Mouse (Mus musculus) testis, adult 2 months (tissue): ENCODE results near the gene Acad12. TPM values are rescaled to one million over a fixed set of nuclear protein-coding genes. Genes with fewer than 3 reads are reported as not detected.

Experiments used
- H3K27ac ChIP-seq: fragments of 200-500 bp; 2 replicates; pipeline ENCODE4 v1.5.1; 2012; ENCODE audit warnings: low read depth, low read length; ENCODE audit not compliant: control insufficient read depth, insufficient read depth
- H3K27me3 ChIP-seq: fragments of 200-500 bp; 2 replicates; pipeline ENCODE4 v1.6.1; 2012; ENCODE audit warnings: mild to moderate bottlenecking, low read length, moderate library complexity; ENCODE audit not compliant: control insufficient read depth, insufficient read depth
- H3K36me3 ChIP-seq: fragments of 200-500 bp; 2 replicates; pipeline ENCODE4 v1.6.1; 2012; ENCODE audit warnings: mild to moderate bottlenecking, low read length; ENCODE audit not compliant: control insufficient read depth, insufficient read depth
- H3K4me1 ChIP-seq: fragments of 200-500 bp; 2 replicates; pipeline ENCODE4 v1.6.1; 2012; ENCODE audit warnings: low read length; ENCODE audit not compliant: control insufficient read depth, insufficient read depth
- H3K4me3 ChIP-seq: fragments of 200-500 bp; 2 replicates; pipeline ENCODE4 v1.5.1; 2012; ENCODE audit warnings: low read depth, mild to moderate bottlenecking, low read length, moderate library complexity, mixed read lengths; ENCODE audit not compliant: control insufficient read depth
- CTCF ChIP-seq: fragments of 200-500 bp; IDR thresholded peaks from 2 replicates; pipeline ENCODE4 v1.5.1; 2012; ENCODE audit warnings: low read depth, mild to moderate bottlenecking, inconsistent platforms, low read length, moderate library complexity; ENCODE audit not compliant: control insufficient read depth, insufficient read depth, insufficient replicate concordance
- POLR2A ChIP-seq: fragments of 200-500 bp; IDR thresholded peaks from 2 replicates; pipeline ENCODE4 v1.6.1; 2012; ENCODE audit warnings: low read depth, mild to moderate bottlenecking, inconsistent platforms, low read length, moderate library complexity; ENCODE audit not compliant: control insufficient read depth
- polyA plus RNA-seq: library from polyadenylated mRNA; depleted of rRNA; stranded (reverse); fragments of >200 nt; gene quantifications from 2 replicates; pipeline ENCODE4 v1.2.3, GENCODE M21; 2012; rRNA removed

The Acad12 gene
- 3.3 and 3.9 TPM in 2 replicates for polyA plus RNA-seq

GRCm38 (mm10) chr5:121618592-121619513, at the start of gene Acad12:
TSS of gene Acad12 (minus strand) at chr5:121618938.
- TF ChIP-seq CTCF (no peak), POLR2A (peak; percentile 90)
- Histone ChIP-seq H3K4me1 (peaks cover 2% of the 10 kb centered on the region; the same call in 1 of the 2 replicates), H3K27ac (peak within 1 kb of the TSS; percentile 84), H3K4me3 (peak within 1 kb of the TSS; percentile 94), H3K36me3 (no peaks in the 10 kb centered on the region), H3K27me3 (no peaks in the 10 kb centered on the region)

GRCm38 (mm10) chr5:121668411-121668810, 49.7 kb upstream of the Acad12 start:
- Histone ChIP-seq H3K36me3 (peaks cover 4% of the 10 kb centered on the region), H3K4me3 (no peak overlapping the region), H3K4me1 (no peaks in the 10 kb centered on the region), H3K27ac (no peak overlapping the region), H3K27me3 (no peaks in the 10 kb centered on the region)
- no peak for TF ChIP-seq POLR2A
- TF ChIP-seq CTCF, result no peak

- Histone ChIP-seq H3K36me3 (peaks cover 6% of the 10 kb centered on the region), H3K27ac (no peak overlapping the region), H3K27me3 (no peaks in the 10 kb centered on the region), H3K4me1 (no peaks in the 10 kb centered on the region), H3K4me3 (no peak overlapping the region)
- TF ChIP-seq POLR2A, result no peak
- TF ChIP-seq CTCF, result no peak
Measured at GRCm38 (mm10) chr5:121667067-121667466, 48.3 kb upstream of the Acad12 start.

GRCm38 (mm10) chr5:121664971-121665370, 46.2 kb upstream of the Acad12 start:
- Histone ChIP-seq H3K27ac (no peak overlapping the region), H3K4me3 (no peak overlapping the region), H3K4me1 (peaks cover 6% of the 10 kb centered on the region), H3K36me3 (peaks cover 4% of the 10 kb centered on the region), H3K27me3 (no peaks in the 10 kb centered on the region)
- TF ChIP-seq CTCF (no peak), POLR2A (no peak)

GRCm38 (mm10) chr5:121664078-121664477, 45.3 kb upstream of the Acad12 start:
- Histone ChIP-seq H3K36me3 (peaks cover 4% of the 10 kb centered on the region), H3K27me3 (no peaks in the 10 kb centered on the region)

GRCm38 (mm10) chr5:121663456-121663855, 44.7 kb upstream of the Acad12 start:
- no peak for TF ChIP-seq CTCF
- no peak for TF ChIP-seq POLR2A
- no peak overlapping the region for H3K4me3 ChIP-seq
- H3K4me1 ChIP-seq, result peaks cover 6% of the 10 kb centered on the region
- H3K27me3 ChIP-seq, result no peaks in the 10 kb centered on the region
- no peak overlapping the region for H3K27ac ChIP-seq
- peaks cover 4% of the 10 kb centered on the region for H3K36me3 ChIP-seq

More at GRCm38 (mm10) chr5:121664078-121664477, 45.3 kb upstream of the Acad12 start:
- H3K4me1 ChIP-seq, result peaks cover 6% of the 10 kb centered on the region
- TF ChIP-seq POLR2A, result no peak
- TF ChIP-seq CTCF, result no peak
- H3K27ac ChIP-seq, result no peak overlapping the region
- no peak overlapping the region for H3K4me3 ChIP-seq

- Histone ChIP-seq H3K27me3 (no peaks in the 10 kb centered on the region), H3K4me3 (peak overlapping the region; percentile 86), H3K36me3 (peaks cover 2% of the 10 kb centered on the region), H3K27ac (no peak overlapping the region), H3K4me1 (peaks cover 6% of the 10 kb centered on the region)
- TF ChIP-seq POLR2A (no peak), CTCF (no peak)
Measured at GRCm38 (mm10) chr5:121661494-121661893, 42.8 kb upstream of the Acad12 start.
